Mouse (Mus musculus) naive thymus-derived CD4-positive, alpha-beta T cell, adult 2 months (primary cell): ENCODE results near the gene Sar1a.

Experiments
- DNase-seq: peaks from one replicate; pipeline ENCODE4 v3.0.0-alpha.2; 2011; ENCODE audit warnings: low read depth

Sar1a gene

GRCm38 (mm10) chr10:61680015-61680913 lies at the start of gene Sar1a:
Sar1a (plus strand) TSS chr10:61680299.
- peak; percentile 98 for DNase-seq

- no peak for DNase-seq
Observed at GRCm38 (mm10) chr10:61632445-61632844, 47.7 kb upstream of the Sar1a start.

- DNase-seq, result no peak
Observed at GRCm38 (mm10) chr10:61637055-61637454, 43.0 kb upstream of the Sar1a start.

- no peak for DNase-seq
Observed at GRCm38 (mm10) chr10:61640363-61640762, 39.7 kb upstream of the Sar1a start.

GRCm38 (mm10) chr10:61646557-61646956 lies 33.5 kb upstream of the Sar1a start:
- DNase-seq, result no peak

- peak; percentile 93 for DNase-seq
Observed at GRCm38 (mm10) chr10:61647790-61648736, 32.0 kb upstream of the Sar1a start, which contains the start of gene Ppa1. Ppa1 (plus strand) TSS chr10:61648552.

GRCm38 (mm10) chr10:61648737-61649645 lies 31.1 kb upstream of the Sar1a start:
- peak; percentile 61 for DNase-seq

GRCm38 (mm10) chr10:61654105-61654504 lies 26.0 kb upstream of the Sar1a start:
- no peak for DNase-seq

GRCm38 (mm10) chr10:61654691-61655090 lies 25.4 kb upstream of the Sar1a start:
- no peak for DNase-seq

- DNase-seq, result no peak
Observed at GRCm38 (mm10) chr10:61655188-61655587, 24.9 kb upstream of the Sar1a start.

- no peak for DNase-seq
Observed at GRCm38 (mm10) chr10:61656928-61657882, 22.9 kb upstream of the Sar1a start.

- DNase-seq, result peak; percentile 84
Observed at GRCm38 (mm10) chr10:61657985-61658384, 22.1 kb upstream of the Sar1a start.

- DNase-seq, result no peak
Observed at GRCm38 (mm10) chr10:61661887-61662286, 18.2 kb upstream of the Sar1a start.

GRCm38 (mm10) chr10:61662391-61662988 lies 17.6 kb upstream of the Sar1a start:
- no peak for DNase-seq

GRCm38 (mm10) chr10:61665111-61665510 lies 15.0 kb upstream of the Sar1a start:
- no peak for DNase-seq

- DNase-seq, result no peak
Observed at GRCm38 (mm10) chr10:61665651-61666050, 14.4 kb upstream of the Sar1a start.

GRCm38 (mm10) chr10:61669289-61669688 lies 10.8 kb upstream of the Sar1a start:
- DNase-seq, result no peak

- DNase-seq, result no peak
Observed at GRCm38 (mm10) chr10:61669896-61670295, 10.2 kb upstream of the Sar1a start.

GRCm38 (mm10) chr10:61670758-61671157 lies 9.3 kb upstream of the Sar1a start:
- DNase-seq, result no peak

GRCm38 (mm10) chr10:61675935-61676334 lies 4.2 kb upstream of the Sar1a start:
- DNase-seq, result no peak
